In the genomic region with DNA sequence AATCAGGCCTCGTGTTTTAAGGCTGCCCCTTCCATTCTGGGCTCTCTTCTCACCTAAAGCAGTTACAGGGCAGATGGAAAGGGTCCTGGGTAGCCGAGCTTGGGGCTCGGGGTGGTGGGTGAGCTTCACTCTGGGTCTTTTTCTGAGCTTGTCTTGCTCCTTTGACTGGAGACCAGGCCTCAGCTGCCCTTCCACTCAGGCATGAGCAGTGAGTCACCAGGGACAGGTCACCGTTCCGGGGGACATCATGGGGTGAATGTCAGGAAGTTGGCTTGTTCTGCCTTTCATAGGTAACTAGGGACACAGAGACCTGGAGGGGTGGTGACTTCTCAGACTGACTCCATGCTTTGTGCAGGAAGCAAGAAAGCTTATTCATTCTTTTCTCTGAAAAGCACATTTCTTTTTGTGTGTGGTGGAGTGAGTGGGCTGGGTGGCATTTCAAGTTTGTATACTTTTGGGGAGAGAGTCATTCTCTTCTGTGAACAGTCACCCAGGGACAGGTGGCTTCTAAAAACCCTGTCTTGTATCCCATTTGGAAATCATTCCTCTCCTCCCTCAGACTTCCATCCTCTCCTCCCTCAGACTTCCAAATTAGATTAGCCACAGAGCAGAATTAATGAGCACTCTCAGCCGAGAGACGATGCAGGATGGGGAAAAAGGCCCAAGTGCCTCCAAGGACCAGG, we compare ENCODE assay signal across 19 mouse cellular contexts. TPM values are rescaled to one million over a fixed set of nuclear protein-coding genes. Genes with fewer than 3 reads are reported as not detected.
DNase-seq lines count a peak whose midpoint lies in the region.
"Had no signal": no experiment of that assay in that cellular context is flagged by ENCODE, and none has a peak within 500 bp of the region (broad histone marks: within the 10 kb centered on the region; RNA-seq: fewer than 3 reads in every experiment).

No protein-coding gene starts in this region.

- DNase-seq in cerebellum, adult 18-20 months: peak; percentile 24 to 43
- no peak for DNase-seq in cerebellum, adult 8-10 months
- peak; percentile 39 to 49 for DNase-seq in layer of hippocampus, adult 18-20 months (ENCODE audit: low spot score in 2 of 2)
- no peak for DNase-seq in layer of hippocampus, adult 11-12 months (ENCODE audit: low spot score)
- peak; percentile 42 for DNase-seq in right cerebral cortex, adult 18-20 months
- DNase-seq in right cerebral cortex, postnatal 4 days: no peak
- DNase-seq in telencephalon, adult 2 months (ENCODE audit: low read depth, low spot score): peak; percentile 67
- DNase-seq: adrenal gland, adult 2 months; B cell, adult 2 months; cerebellum, postnatal 10 days; kidney, adult 9 months; kidney, postnatal 36 days; left cerebral cortex, postnatal 4 days; liver; retina, postnatal 1 day; thymus, adult 18-20 months; thymus, postnatal 4 days had no signal

RNA-seq across cellular contexts. Expression of gene Megf11, which starts 10.0 kb away (rescaled TPM):
- 10 to 100 TPM; 12.7 to 14.3 TPM for total RNA-seq in layer of hippocampus, adult 18-20 months (2021)
- total RNA-seq: granulocyte monocyte progenitor cell, adult 5-6 weeks; megakaryocyte progenitor cell, adult 5-6 weeks had no signal

RNA-seq across cellular contexts. Expression of gene Dis3l, which starts 54.3 kb away (rescaled TPM):
- total RNA-seq in layer of hippocampus, adult 18-20 months (2021): 10 to 100 TPM; 26.3 to 30.0 TPM

Comparison
In these comparisons a context has a peak if more than half of its experiments do, and no peak if none do; other contexts are left out.
1. DNase-seq: peak in cerebellum, adult 18-20 months (2 of 2), layer of hippocampus, adult 18-20 months (2 of 2), right cerebral cortex, adult 18-20 months (single experiment) and telencephalon, adult 2 months (single experiment); none in cerebellum, adult 8-10 months (single experiment), layer of hippocampus, adult 11-12 months (single experiment) and right cerebral cortex, postnatal 4 days (single experiment).